8 mouse cellular contexts compared by ENCODE assay signal in the genomic region with DNA sequence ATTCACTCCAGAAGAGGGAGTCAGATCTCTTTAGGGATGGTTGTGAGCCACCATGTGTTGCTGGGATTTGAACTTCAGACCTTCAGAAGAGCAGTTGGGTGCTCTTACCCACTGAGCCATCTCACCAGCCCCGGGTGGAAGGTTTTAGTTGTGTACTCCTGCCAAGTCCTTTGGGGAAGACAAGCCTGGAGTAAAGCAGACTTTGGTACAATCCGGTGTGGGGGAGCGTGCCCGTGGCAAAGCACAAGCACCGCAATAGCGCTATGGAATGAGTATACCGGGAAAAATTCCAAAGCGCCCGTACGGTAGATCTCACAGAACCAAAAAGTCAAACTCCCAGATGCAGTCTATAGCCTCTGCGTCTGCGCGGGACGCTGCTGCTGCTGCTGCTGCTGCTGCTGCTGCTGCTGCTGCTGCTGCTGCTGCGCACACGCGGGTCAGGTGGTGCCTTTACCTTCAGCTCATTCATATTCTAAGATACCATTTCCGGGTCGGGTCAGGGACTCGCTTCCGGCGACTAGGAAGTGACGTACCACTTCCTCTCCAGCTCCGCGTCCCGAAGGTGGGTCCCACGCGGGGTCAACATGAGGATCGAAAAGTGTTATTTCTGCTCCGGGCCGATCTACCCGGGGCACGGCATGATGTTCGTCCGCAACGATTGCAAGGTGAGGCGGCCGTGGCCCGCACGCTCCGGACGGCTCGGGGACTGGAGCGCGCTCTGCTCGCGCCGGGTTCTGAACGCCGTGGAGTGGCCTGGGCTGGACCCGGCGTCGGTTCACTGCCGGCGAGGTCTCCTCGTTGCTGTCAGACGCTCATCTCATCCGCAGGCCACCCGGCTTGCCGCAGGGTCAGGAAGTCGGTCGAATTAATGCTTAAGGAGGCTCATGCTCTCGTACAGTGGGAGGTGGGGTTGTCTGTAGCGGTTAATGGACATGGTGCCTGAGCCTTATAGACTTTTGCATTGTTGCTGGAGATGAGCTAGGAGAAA. TPM values are rescaled to one million over a fixed set of nuclear protein-coding genes. Genes with fewer than 3 reads are reported as not detected.
DNase-seq lines count a peak whose midpoint lies in the region; ATAC-seq and TF ChIP-seq lines count a peak whose summit lies in the region.

A gene (plus strand): TSS at position 508 of the 988 bp plus-strand sequence.

- peaks cover 11% of the 10 kb centered on the region; the same call in 1 of the 2 replicates for H3K36me3 ChIP-seq in hindbrain, postnatal 0 days (ENCODE audit: insufficient read depth, low read length)

- H3K4me1 ChIP-seq in hindbrain, postnatal 0 days (ENCODE audit: insufficient read depth, low read length) = no peaks in the 10 kb centered on the region

- H3K4me2 ChIP-seq in hindbrain, postnatal 0 days (ENCODE audit: low read depth, low read length) = peak within 1 kb of the TSS; percentile 84

- TF ChIP-seq CTCF in gastrocnemius, adult 2 months (IDR thresholded peaks at IDR 0.05) = no peak
- TF ChIP-seq CTCF in hindbrain, postnatal 0 days (IDR thresholded peaks at IDR 0.05; ENCODE audit: low read depth) = no peak
- no peak; the same call in 1 of the 2 replicates for TF ChIP-seq CTCF in left cerebral cortex, adult 2 months (IDR thresholded peaks at IDR 0.05)

- WGBS in hindbrain, postnatal 0 days = under 1% methylated on average over 64 of the region's 64 CpGs

- ATAC-seq in activated CD4-positive, CD25-positive, alpha-beta regulatory T cell, adult 4 months = peak; percentile 96
- peak; percentile 95 for ATAC-seq in common myeloid progenitor, adult 5-6 weeks (replicated peaks; ENCODE audit: low read depth, poor library complexity, severe bottlenecking)
- ATAC-seq in hindbrain, postnatal 0 days = peak; percentile 99
- peak; percentile 99 for ATAC-seq in megakaryocyte, adult 5-6 weeks (ENCODE audit: poor library complexity, severe bottlenecking)

- intact Hi-C loops in gastrocnemius, adult 2 months (cut with DNase I) = no loop called here
- intact Hi-C loops in left cerebral cortex, adult 2 months (cut with DNase I) = no loop called here

- H3K27ac ChIP-seq in gastrocnemius, adult 2 months = peak within 1 kb of the TSS; percentile 93
- H3K27ac ChIP-seq in hindbrain, postnatal 0 days = peak within 1 kb of the TSS; percentile 79
- peak within 1 kb of the TSS; percentile 87 for H3K27ac ChIP-seq in left cerebral cortex, adult 2 months

- H3K9ac ChIP-seq in hindbrain, postnatal 0 days (replicated peaks; ENCODE audit: low read length) = peak within 1 kb of the TSS; percentile 74

- H3K9me3 ChIP-seq in hindbrain, postnatal 0 days (ENCODE audit: low read length) = no peaks in the 10 kb centered on the region

- peak; percentile 85 for DNase-seq in gastrocnemius, adult 2 months
- peak; percentile 95 for DNase-seq in hindbrain, postnatal 0 days (ENCODE audit: low spot score)
- peak; percentile 88 for DNase-seq in left cerebral cortex, adult 2 months (ENCODE audit: extremely low spot score in 1 of 2, low spot score in 2 of 2)
- DNase-seq in right cerebral cortex, adult 2 months (ENCODE audit: low spot score in 2 of 2) = peak; percentile 92 to 96
- DNase-seq in urinary bladder, postnatal 36 days (ENCODE audit: low spot score in 2 of 2) = peak; percentile 71 to 83

- peak within 1 kb of the TSS; percentile 95 for H3K4me3 ChIP-seq in gastrocnemius, adult 2 months
- H3K4me3 ChIP-seq in hindbrain, postnatal 0 days (ENCODE audit: low read length) = peak within 1 kb of the TSS; percentile 92
- peak within 1 kb of the TSS; percentile 90 for H3K4me3 ChIP-seq in left cerebral cortex, adult 2 months

- H3K27me3 ChIP-seq in hindbrain, postnatal 0 days (ENCODE audit: insufficient read depth, low read length) = no peaks in the 10 kb centered on the region

RNA-seq across cellular contexts. Expression of the gene that starts here (rescaled TPM):
- 10 to 100 TPM; 84.0 to 93.8 TPM for polyA plus RNA-seq in activated CD4-positive, CD25-positive, alpha-beta regulatory T cell, adult 4 months (2017; shearing (Covaris generic))
- total RNA-seq in common myeloid progenitor, adult 5-6 weeks (2017) = 217 and 257 TPM in 2 replicates
- 10 to 100 TPM; 37.3 to 45.4 TPM for total RNA-seq in gastrocnemius, adult 2 months (2021)
- total RNA-seq in hindbrain, postnatal 0 days (2014; rRNA removed) = 54.1 and 59.4 TPM in 2 replicates
- 102 and 106 TPM in 2 replicates for polyA plus RNA-seq in hindbrain, postnatal 0 days (2015; fragmentation: Nextera tagmentation; extraction: Ambion mirVana)
- 10 to 100 TPM; 53.9 to 54.2 TPM for total RNA-seq in left cerebral cortex, adult 2 months (2021)
- 60.7 and 64.7 TPM in 2 replicates for total RNA-seq in megakaryocyte, adult 5-6 weeks (2015)
- total RNA-seq in megakaryocyte, adult 5-6 weeks (2017) = 110 and 114 TPM in 2 replicates

Comparison
In these comparisons a context has a peak if more than half of its experiments do, and no peak if none do; other contexts are left out.
1. Peak in every context shown above with its lines: DNase-seq, ATAC-seq, H3K4me3 ChIP-seq and H3K27ac ChIP-seq.